Mouse (Mus musculus) kidney, adult 9 months (tissue): ENCODE data around the gene Ercc2.

Experiments
- DNase-seq: peaks from one replicate; pipeline ENCODE4 v3.0.0; 2022

The Ercc2 gene

DNA sequence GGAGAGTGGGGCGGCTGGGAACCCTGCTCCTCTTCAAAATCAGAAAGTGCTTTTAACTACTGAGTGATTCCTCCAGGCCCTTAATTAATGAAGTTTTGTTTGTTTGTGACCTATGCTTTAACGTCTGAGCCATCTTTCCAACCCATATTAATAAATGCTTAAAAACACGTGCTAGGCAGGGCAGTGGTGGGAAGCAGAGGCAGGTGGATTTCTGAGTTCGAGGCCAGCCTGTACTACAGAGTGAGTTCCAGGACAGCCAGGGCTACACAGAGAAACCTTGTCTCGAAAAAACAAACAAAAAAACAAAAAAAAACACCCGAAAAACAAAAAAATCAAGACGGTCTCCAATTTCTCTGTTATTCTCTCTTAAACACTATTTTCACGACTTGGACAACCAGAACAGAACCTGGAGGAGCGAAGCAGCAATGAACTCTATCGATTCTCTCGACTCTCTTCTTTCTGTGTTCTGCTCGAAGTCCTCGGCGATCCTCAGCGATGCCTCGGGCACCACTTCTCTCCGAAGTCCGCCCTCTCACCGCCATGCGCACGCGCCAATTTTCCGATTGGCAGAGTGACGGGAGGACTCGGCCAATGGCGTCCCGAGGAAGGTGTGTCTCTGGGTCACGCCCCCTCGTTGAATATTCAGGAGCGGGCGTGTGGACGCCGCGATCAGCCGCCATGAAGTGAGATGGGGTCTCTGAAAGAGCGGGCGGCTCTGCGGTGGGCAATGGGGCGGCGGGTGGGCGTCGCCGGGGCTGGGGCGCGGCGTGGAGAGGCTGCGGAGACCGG, at the start of gene Ercc2:
Gene Ercc2, plus strand, starts transcription at position 634 of the 789 bp plus-strand sequence.
- peak; percentile 99 for DNase-seq

DNA sequence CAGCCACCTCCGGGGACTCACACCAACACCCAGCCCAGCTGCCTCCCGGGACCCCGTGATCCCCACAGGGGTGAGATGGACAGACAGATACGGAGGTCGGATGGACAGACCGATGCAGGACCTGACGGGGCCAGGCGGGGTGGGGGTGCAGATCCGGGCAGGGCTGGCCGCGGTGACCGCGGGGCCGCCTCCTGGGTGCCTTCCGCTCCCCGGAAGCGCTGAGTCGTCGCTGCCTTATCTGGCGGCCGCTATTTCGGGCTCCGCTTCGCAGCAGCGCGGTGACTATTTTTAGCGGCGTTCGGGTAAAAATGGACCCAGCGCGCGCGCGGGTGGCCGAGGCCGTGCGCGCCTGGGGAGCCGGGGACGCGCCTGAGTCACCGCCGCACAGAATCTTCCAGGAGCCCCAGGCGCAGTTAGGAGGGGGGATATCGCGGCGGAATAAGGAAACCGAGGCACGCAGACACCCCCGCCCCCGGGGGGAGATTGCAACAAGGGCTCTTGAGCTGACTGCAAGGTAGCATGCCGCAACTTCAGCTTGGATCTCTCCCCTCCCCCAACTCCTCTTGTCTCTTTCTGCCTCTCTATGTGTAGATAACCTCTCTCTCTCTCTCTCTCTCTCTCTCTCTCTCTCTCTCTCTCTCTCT, 49.0 kb upstream of the Ercc2 start:
- peak; percentile 54 for DNase-seq

DNA sequence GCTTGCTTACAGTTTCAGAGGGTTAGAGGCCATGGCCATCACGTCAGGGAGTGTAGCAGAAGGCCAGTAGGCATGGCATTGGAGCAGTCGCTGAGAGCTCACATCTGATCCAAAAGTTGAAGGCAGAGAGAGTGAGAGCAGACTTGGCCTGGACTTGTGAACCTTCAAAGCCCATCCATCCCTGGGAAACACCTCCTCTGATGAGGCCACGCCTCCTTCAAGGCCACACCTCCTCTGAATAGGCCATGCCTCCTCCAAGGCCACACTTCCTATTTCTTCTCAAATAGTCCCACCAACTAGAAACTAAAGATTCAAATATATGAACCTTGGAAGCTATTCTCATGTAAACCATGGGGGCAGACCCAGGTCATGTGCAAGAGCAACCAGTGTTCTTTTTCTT, 46.2 kb upstream of the Ercc2 start:
- DNase-seq = peak; percentile 66

DNA sequence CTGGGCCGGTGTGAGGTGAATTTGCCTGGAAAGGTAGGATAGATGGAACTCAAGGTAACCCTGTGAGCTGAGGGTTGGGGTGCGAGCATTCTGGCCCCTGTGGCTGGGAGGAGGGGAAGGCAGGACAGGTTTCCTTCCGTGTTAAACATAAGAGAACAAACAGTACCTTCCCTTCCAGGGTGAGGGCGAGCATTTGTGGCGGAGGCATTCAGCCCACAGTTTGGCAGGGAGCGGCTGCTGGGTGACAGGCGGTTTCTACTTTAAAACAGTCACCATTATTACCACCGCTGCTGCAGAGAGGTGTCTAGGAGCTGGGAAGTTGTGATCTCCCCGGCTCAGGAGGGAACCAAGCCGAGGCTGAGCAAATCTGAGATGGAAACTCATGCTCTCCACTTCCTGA, 44.7 kb upstream of the Ercc2 start:
- no peak for DNase-seq

DNA sequence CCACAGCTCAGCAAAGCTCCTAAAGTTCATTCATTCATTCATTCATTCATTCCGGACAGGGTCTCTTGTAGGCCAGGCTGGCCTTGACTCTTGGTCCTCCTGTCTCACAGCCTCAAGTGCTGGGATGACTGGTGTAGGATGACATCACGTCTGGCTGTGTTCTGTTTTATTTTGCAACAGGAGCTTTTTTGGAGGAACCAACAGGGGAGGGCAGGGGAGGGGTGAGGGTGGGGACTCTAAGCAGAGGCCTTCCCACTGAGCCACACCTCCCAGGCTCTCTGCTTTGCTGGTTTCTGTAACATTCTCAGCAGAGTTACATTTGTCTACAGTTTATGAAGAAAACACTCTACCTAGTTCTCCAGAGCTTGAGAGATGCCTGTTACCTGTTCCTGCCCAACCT, 43.8 kb upstream of the Ercc2 start:
- DNase-seq = no peak

DNA sequence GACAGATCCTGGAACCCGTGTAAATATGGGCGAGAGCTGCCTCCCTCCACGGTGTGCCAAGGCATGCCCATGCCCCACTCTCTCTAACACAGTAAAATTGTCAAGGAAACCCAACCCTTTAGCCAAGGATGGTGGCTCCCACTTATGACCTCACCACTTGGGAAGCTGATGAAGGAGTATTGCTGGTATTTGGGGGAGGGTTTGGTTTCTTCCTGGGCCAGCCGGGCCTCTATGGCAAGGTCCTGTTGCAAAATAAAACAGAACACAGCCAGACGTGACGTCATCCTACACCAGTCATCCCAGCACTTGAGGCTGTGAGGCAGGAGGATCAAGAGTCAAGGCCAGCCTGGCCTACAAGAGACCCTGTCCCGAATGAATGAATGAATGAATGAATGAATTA, 43.2 kb upstream of the Ercc2 start:
- no peak for DNase-seq

DNA sequence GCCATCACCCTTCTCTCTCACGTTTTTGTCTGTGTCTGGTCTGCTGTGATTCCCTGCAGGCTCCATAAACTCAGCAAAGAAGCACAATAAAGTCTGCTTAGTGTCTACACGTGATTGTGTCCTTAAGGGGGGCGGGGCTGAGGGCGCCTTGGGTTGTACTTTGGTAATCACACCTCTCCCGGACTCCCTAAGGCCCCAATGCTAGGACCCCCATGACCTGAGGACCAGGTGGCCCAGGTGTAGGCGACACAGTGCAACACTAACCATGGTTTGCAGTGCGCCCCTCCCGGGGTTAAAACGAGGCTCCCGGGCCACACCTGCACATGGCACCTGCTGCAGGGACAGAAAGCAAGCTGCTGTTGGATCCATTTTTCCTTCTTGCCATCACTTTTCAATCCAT, 40.6 kb upstream of the Ercc2 start:
- DNase-seq = no peak

DNA sequence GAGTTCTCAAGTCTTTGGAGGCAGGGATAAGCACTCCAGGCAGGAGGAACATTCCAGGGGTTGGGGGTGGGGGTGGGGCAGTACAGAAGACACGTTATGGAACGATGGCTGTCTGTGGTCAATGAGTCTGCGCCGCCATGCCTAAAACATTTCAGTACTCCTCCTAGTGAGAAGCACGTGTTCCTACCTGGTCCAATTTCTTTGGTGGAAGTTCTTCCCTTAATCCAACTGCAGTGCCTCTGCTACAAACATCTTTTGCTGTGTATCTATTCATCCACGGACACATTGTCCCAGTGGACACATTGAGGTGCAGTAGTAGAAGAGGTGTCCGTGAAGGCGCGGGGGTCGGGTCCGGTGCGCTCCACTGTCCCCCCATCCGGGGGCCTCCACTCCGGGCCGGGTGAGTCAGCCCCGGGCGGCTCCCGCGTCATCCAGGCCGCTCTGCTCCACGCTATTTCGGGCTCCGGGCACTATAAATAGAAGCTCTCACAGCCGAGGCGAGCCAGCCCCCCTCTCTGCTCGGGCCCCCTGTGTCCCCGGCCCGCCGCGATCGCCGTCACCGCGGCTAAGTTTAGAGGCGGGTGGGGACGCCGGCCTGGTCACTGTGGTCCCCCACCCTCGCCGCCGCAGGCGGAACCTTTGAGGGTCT, 39.9 kb upstream of the Ercc2 start:
- no peak for DNase-seq

DNA sequence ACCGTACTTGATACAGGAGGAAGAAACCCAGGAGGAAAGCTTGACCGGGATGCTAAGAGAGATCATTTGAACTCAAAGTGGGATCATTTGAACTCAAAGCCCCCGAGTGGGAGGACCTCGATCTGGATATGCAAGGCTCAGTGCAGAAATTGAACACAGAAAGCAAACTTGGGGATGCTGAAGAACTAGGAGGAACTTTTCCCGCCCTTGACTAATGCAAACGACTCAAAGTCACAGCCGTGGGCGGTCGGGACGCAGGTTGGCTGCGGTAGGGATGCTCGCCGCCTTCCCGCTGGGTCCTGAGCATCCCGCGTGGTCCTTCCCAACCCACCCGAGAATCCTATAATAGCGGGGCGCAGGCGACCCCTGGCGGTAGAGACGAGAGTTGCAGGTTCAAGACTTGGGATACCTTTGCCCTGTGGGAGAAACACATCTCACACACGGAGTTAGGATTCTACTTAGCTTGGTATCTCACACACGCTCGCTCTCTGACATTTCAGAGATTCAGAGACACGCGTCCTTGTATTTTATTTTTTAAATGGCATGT, 39.3 kb upstream of the Ercc2 start:
- peak; percentile 89 for DNase-seq

DNA sequence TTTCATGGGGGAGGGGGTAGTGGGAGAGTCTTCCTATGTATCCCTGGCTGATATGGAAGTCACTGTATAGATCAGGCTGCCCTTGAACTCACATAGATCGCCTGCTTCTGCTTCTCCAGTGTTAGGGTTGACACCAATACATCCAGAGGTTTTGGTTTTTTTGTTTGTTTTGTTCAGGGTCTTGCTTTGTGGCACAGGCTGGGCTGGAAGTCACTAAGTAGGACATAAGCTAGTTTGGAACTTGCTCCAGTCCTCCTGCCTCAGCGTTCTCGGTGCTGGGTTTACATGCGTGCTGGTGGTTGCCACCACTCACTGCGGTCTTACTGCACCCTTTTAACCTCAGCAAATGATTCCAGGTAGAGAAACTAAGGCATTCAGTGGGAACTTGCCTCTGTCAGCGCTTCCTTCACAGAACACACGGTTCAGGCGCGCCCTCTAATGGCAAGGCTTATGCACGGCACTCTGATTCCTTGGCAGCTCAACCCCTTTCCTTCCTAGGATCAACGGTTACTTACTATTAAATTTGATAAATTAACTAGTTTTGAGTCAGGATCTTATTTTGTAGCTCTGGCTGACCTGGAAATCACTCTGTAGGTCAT, 38.5 kb upstream of the Ercc2 start:
- DNase-seq = peak; percentile 83

DNA sequence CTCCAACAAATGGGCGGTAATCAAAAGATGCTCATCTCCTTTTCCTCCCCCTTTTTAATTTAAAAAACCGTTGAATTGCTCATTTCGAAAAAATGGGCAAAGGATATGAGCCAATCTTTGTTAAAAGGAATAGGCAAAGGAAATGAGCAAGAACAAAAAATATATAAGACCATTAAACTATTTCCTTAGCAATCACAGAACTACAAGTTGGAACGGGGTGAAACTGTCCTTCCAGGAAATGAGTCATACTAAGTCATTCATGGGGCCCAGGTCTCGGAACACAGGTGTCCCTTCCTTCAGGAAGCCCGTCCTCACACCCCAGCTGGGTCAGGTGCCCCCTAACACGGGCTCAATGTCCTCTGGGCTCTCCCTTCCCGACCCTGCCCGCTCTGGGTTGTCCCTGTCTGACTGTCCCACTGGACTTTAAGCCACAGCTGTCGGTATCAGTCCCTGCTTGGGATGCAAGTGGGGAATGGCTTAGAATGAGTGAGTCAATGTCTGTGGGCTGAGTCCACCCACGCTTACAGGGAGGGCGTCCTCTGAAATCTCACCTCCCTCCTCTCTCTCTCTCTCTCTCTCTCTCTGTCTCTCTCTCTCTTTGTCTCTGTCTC, 37.5 kb upstream of the Ercc2 start, which contains the start of gene Ercc1:
Gene Ercc1, plus strand, starts transcription at position 542 of the 611 bp plus-strand sequence.
- no peak for DNase-seq

DNA sequence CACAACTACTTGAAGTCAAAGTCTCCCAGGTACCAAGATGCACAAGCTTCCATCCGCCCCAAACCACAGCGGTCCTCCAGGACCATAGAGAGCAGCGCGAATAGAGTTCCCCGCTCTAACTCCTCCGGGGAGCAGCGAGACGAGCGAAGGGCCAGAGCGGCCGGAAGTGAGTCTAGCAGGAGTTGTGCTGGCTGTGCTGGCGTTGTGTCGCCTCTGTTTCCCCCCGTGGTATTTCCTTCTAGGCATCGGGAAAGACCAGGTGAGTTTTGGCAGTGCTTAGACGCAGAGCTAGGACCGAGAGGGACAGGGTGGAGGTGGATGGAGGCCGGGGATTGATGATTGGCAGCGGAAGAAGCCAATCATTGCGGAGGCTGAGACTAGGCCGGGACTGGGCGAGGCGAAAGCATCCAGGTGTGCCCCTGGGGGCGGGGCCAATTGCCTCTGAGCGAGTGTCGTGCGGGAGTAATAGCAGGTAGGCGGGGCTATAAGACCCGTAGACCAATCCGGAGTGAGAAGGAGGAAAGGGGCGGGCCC, 36.8 kb upstream of the Ercc2 start:
- peak; percentile 99 for DNase-seq

DNA sequence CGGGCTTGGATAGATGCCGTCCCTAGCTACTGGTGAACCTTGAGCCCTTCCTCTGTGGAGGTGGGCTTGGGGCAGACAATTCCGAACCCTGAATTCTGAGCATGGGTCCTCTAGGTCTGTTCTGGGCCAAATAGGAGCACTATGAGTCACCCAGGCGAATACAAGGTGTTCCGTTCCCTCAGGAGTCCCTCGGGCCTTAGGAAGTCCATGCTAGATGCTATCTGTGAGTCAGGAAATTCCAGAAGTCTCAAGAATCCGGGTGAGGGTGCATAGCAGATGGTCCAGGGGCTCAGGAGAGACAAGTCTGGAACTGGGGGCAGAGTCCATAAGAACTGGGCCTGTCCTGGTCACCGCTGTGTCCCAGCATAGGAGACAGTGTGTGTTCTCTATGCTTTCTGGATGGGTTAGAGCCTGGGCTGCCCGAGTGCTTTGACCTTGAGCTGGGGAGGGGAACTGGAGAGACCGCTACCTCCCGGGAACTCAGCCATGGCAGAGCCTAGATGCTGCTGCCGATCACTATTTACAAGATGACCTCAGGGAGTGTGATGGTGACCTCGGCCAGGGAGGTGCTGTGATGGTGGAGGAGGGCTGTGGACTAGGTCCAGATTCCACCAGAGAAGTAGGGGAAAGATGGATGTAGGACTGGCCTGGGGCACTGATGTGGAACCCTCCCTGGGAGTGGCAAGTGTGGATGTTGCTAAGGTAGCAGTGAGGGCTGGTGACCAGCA, 32.5 kb upstream of the Ercc2 start:
- DNase-seq = no peak

DNA sequence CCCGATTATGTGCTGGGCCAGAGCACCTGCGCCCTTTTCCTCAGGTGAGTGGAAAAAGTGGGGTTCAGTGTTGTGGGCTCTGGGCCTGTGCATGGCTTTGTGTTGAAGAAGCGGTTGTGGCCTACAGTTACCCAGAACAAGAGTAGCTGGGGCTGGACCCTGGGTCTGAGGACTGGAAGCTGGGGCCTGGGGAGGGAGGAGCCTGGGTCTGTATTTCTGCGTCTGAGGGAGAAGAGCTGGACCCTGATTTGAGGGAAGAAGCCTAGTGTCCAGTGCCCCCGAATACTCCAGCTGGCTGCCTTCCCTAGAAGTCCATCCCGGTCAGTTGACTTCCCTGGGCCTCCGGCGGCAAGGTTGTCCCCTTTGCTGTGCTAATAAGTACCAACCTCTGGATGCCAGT, 31.6 kb upstream of the Ercc2 start:
- no peak for DNase-seq

DNA sequence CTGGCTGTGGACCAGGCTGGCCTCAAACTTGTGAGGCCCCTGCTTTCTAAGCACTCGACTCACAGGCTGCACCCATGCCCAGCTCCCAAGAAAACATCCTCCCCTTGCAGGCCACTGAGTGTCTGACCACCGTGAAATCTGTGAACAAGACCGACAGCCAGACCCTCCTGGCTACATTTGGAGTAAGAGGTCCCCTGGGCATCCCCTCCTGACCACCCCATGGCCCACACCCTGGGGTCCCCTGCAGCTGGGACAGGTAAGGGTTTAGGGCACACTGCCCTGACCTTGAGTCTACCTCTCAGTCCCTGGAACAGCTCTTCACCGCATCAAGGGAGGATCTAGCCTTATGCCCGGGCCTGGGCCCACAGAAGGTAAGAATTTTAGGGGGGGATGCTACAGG, 26.8 kb upstream of the Ercc2 start:
- no peak for DNase-seq

DNA sequence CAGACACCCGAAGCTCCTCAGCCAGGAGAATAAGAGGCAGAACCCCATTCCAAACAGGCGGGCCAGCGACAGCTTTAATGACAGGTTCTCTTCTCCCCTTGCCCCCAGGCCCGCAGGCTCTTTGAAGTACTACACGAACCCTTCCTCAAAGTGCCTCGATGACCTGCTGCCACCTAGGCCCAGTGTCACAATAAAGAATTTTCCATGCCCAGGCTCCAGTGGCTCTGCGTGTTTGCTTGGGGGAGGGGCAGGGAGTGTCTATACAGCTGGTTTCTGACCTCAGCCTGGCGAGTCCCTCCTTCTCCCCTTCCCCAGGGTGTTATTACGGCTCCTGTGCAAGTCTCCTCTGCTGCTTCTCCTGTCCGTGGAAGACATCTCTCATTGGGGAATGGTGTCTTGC, 25.5 kb upstream of the Ercc2 start:
- no peak for DNase-seq

DNA sequence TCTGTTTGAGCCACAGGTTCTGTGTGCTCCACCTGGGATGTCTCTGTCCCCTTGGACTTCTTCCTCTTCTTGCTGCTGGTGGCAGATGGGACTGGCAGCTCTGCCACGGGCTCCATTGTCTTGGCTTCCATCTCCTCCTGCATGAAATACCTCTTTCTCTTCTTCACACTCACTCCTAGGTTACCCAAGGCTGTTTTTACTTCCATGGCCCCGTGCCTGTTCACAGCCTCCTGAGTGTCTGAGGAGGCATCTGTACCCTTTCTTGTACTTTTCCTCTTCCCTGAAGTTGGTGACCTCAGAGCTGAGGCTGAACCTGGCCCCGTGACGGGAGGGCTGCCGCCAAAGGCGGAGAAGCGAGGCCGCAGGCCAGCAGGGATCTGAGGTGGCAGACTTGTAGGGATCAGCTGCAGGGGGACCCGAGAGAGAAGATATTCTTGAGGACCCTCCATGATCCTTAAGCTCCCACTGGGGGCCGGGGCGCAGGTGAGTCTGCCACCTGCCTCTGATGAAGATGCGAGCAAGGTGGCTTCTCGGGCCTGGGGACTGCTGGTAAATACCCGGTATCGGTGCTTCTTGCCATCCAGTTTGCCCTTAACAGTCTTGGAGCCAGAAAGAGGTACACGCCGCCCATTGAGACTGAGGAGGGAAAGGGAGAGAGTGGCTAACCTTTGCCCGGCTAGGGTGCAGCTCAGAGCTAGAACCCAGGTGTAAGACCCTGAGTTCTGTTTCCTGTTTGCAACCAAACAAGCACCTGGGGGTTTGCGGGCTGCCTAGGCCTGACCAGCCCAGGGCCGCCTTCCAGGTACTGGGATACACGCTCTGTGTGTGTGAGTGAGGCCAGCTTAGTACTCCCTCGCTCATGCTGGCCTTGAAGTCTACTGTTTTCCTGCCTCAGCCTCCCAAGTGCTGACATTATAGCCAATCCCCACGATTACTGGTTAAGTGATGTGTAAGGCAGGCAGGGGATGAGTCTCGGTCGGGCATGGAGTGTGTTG, 24.1 kb upstream of the Ercc2 start:
- DNase-seq = no peak

DNA sequence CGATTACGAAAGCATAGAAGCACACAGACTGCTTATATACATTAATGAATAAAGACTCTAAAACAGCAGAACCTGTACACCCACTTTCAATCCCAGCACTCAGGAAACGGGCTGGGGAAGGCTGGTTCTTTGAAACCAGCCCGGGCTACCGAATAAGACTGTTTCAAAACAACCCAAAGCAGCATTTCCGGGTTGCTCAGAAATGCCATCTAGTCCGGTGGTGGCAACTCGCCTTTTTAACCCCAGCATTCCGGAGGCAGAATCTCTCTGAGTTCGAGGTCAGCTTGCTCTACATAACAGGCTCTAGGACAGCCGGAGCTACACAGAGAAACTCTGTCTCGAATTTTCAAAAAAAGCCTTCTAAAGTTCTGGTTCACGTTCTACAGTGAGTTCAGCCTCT, 23.2 kb upstream of the Ercc2 start:
- no peak for DNase-seq

DNA sequence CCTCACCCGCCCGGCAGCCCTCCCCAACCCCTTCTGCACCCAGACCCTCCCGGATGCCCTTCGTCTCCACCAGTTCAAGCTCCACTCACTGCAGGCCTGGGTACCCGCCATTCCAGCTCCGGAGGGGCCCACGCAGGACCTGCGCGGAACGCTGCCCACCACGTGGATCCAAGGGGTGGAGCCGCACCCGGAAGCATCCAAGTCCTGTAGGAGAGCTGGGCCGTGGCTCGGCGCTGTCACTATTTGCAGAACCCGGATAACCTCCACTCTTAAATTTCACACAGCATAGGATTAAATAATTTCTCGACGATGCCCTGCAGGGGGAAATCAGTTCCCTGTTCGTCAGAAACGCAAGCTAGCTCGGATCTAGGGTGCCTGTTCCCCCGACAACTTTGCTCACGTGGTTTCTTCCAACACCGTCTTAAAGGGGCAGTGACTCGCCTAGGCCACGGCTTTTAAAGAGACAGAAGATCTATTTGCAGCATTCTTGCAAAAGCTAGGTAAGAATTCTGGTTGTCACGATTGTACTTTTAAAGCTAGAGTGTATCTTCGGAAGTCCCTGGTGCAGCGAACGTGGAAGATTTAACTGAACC, 22.4 kb upstream of the Ercc2 start, which contains the start of the genes Cd3eap and Ppp1r13l:
Gene Cd3eap, minus strand, starts transcription at position 185 of the 593 bp plus-strand sequence.
Gene Ppp1r13l, plus strand, starts transcription at position 451 of the 593 bp plus-strand sequence.
- peak; percentile 91 for DNase-seq
